Mouse (Mus musculus): ENCODE measurements around the gene Efna5.

- TF ChIP-seq GATA1 (IDR thresholded peaks at IDR 0.05; ENCODE audit: borderline replicate concordance, low read length): no peak
- no peak for TF ChIP-seq FLI1 (IDR thresholded peaks at IDR 0.05; ENCODE audit: low read length)
These were observed 190.9 kb downstream of the Efna5 start for GRCm38 (mm10) chr17:62690256-62690655.
